Mouse (Mus musculus) stomach, postnatal 0 days (tissue): ENCODE results near the gene Cnbp.

Source experiments
- CTCF ChIP-seq: IDR thresholded peaks from 2 replicates; pipeline ENCODE4 v1.5.1; 2016; ENCODE audit warnings: antibody characterized with exemption, low read depth, mild to moderate bottlenecking, moderate library complexity
- EP300 ChIP-seq: optimal IDR thresholded peaks from 2 replicates; pipeline ENCODE3; 2016; ENCODE audit warnings: antibody characterized with exemption

- TF ChIP-seq CTCF (no peak), EP300 (no peak)
Measured at GRCm38 (mm10) chr6:87870440-87870839, 19.5 kb upstream of the Cnbp start.
